Mouse (Mus musculus): ENCODE data around the gene Sipa1l3. TPM values are rescaled to one million over a fixed set of nuclear protein-coding genes. Genes with fewer than 3 reads are reported as not detected.
A peak's percentile ranks its signal among the peaks of the same experiment; 100 is the strongest.

Gene Sipa1l3
- polyA plus RNA-seq, 1 experiment: 71.5 TPM

DNA sequence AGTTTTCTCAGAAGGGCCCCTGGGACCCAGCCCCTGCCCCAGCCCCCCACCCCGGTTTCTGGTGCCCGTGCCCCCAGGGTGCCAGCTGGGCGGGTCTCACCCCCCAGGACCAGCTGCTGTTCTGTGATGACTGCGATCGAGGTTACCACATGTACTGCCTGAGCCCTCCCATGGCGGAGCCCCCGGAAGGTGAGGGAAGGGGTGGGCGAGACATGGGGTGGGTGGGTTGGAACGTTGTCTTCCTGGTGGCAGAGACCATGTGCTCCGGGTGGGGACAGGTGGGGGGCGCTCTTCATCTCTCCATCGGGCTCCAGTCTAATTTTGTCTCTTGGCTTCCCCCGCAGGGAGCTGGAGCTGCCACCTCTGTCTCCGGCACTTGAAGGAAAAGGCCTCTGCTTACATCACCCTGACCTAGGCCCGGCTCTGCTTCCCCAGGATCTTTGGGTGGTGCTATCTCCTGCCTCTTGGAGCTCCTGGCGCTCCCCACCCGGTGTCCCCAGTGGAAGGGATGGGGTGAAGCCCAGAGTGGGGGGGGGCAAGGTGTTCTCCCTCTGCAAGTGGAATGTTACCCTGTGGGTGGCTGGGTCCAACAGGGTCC lies 202.2 kb downstream of the Sipa1l3 start:
- H3K27me3 ChIP-seq (ENCODE audit: control insufficient read depth, insufficient read depth, low read length): no peaks in the 10 kb centered on the region
- H3K4me3 ChIP-seq (ENCODE audit: control insufficient read depth, low read depth, low read length): no peak overlapping the region
- H3K36me3 ChIP-seq (ENCODE audit: control insufficient read depth, insufficient read depth, low read length): no peaks in the 10 kb centered on the region
- TF ChIP-seq CTCF (IDR thresholded peaks at IDR 0.05; ENCODE audit: control insufficient read depth, insufficient read depth, insufficient replicate concordance, low read depth, low read length) (no peak), POLR2A (IDR thresholded peaks at IDR 0.05; ENCODE audit: control insufficient read depth, low read depth, low read length) (no peak)
- peaks cover 35% of the 10 kb centered on the region for H3K4me1 ChIP-seq (ENCODE audit: control insufficient read depth, insufficient read depth, low read length)
- no peak overlapping the region for H3K27ac ChIP-seq (ENCODE audit: control insufficient read depth, insufficient read depth, low read depth, low read length)

DNA sequence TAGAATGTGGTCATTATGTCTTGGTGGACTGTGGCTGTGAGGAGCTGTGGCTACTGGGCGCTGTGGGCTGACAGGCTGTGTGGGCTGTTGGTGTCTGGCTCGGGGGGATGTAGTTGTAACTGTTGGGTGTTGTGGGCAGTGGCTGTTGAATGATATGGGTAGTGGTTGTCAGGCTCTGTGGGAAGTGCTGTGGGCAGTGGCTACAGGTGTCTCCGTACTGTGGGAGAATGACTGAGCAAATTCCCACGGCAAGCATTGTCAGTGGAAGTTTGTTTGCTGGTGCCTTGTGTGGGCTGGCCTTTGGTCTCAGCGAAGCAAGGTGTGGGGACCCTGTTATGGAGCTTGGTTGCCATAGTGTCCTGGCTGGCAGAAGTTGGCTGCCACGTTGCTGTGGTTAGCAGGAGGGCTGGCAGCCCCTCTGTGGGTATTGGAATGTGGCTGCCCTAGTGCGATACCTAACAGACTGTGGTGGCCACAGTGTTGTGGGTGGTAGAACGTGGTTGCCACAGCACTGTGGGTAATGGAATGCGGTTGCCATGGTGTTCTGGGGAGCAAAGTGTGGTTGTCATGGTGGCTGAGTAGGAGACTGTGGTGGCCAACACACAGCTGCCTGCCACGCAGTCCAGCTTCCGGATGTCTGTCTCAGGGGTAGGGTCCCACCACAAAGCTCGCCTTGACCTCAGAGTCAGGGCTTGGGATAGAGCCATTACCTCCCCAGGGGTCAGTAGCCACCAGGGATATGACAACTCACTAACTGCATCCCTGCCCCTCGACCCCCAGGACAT lies 203.4 kb downstream of the Sipa1l3 start:
- Histone ChIP-seq H3K36me3 (ENCODE audit: control insufficient read depth, insufficient read depth, low read length) (no peaks in the 10 kb centered on the region), H3K27me3 (ENCODE audit: control insufficient read depth, insufficient read depth, low read length) (no peaks in the 10 kb centered on the region), H3K4me3 (ENCODE audit: control insufficient read depth, low read depth, low read length) (no peak overlapping the region), H3K4me1 (ENCODE audit: control insufficient read depth, insufficient read depth, low read length) (peaks cover 29% of the 10 kb centered on the region), H3K27ac (ENCODE audit: control insufficient read depth, insufficient read depth, low read depth, low read length) (no peak overlapping the region)
- TF ChIP-seq POLR2A (IDR thresholded peaks at IDR 0.05; ENCODE audit: control insufficient read depth, low read depth, low read length) (no peak), CTCF (IDR thresholded peaks at IDR 0.05; ENCODE audit: control insufficient read depth, insufficient read depth, insufficient replicate concordance, low read depth, low read length) (no peak)

DNA sequence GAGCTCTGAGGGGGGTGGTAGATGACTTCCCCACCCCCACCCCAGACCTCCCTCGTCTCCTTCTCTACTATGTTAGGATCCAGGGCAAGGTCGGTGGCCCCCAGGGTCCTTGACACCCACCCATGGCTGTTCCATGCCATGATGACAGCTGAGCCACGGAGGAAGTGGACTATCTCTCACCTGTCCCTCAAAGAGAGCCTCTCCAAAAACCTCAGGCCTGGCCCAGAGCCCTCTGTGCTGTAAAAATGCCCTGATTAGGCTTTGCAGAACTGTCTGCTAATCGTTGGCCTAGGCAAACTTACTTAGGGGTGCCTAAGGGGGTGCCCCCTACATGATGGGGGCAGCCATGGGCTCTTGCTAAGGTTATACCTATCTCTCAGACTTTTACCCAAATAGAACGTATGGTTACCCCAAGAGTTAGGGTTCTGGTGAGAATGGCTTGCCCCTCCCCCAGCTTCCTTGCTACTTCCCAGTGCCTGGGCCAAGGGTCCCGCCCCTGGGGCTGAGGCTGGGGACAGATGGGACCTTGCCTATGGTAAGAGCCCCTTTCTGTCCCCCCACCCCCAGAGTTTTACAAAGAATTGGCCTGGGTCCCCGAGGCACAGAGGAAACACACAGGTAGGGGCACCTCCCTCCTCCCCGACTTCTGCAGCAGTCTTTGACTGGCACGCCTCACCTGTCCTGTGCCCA lies 204.7 kb downstream of the Sipa1l3 start:
- Histone ChIP-seq H3K27ac (ENCODE audit: control insufficient read depth, insufficient read depth, low read depth, low read length) (no peak overlapping the region), H3K4me1 (ENCODE audit: control insufficient read depth, insufficient read depth, low read length) (peaks cover 30% of the 10 kb centered on the region), H3K36me3 (ENCODE audit: control insufficient read depth, insufficient read depth, low read length) (no peaks in the 10 kb centered on the region), H3K4me3 (ENCODE audit: control insufficient read depth, low read depth, low read length) (no peak overlapping the region), H3K27me3 (ENCODE audit: control insufficient read depth, insufficient read depth, low read length) (no peaks in the 10 kb centered on the region)
- TF ChIP-seq POLR2A (IDR thresholded peaks at IDR 0.05; ENCODE audit: control insufficient read depth, low read depth, low read length): no peak
- TF ChIP-seq CTCF (IDR thresholded peaks at IDR 0.05; ENCODE audit: control insufficient read depth, insufficient read depth, insufficient replicate concordance, low read depth, low read length): no peak

DNA sequence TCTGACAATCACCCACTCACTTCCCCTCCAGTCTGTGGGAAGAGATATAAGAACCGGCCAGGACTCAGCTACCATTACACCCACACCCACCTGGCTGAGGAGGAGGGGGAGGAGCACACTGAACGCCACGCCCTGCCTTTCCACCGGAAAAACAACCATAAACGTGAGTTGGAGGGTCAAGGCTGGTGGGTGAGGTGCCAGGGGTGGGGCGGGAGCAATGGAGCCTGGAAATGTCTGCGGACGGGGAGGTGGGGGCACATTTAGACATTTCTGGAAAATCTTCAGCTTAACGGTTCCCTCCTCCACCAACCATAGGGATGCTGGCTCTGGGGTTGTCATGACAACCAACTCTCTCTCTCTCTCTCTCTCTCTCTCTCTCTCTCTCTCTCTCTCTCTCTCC lies 205.4 kb downstream of the Sipa1l3 start:
- H3K27ac ChIP-seq (ENCODE audit: control insufficient read depth, insufficient read depth, low read depth, low read length): no peak overlapping the region

DNA sequence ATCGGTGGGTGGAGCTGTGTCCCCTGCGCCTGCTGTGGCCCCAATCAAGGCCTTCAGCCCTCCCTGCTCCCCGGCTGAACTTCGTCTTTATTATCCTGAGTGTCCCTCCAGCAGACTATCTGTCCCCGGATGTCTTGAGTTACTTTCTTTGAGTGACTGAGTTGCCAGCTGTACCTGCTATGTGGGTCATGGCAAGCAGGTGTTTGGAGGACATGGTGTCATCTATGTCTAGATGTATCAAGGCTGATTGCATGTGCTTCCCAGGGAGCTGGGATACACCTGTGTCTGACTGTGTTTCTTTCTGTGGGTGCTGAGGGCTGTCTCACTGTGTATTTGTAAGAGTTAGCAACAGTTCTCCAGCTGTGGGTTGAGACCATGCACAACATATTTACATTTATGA lies 208.7 kb downstream of the Sipa1l3 start:
- Histone ChIP-seq H3K36me3 (ENCODE audit: control insufficient read depth, insufficient read depth, low read length) (no peaks in the 10 kb centered on the region), H3K4me3 (ENCODE audit: control insufficient read depth, low read depth, low read length) (peak overlapping the region; percentile 69), H3K27ac (ENCODE audit: control insufficient read depth, insufficient read depth, low read depth, low read length) (no peak overlapping the region), H3K4me1 (ENCODE audit: control insufficient read depth, insufficient read depth, low read length) (peaks cover 30% of the 10 kb centered on the region), H3K27me3 (ENCODE audit: control insufficient read depth, insufficient read depth, low read length) (no peaks in the 10 kb centered on the region)
- no peak for TF ChIP-seq CTCF (IDR thresholded peaks at IDR 0.05; ENCODE audit: control insufficient read depth, insufficient read depth, insufficient replicate concordance, low read depth, low read length)
- no peak for TF ChIP-seq POLR2A (IDR thresholded peaks at IDR 0.05; ENCODE audit: control insufficient read depth, low read depth, low read length)

More for the DNA sequence above, 205.4 kb downstream of the Sipa1l3 start:
- Histone ChIP-seq H3K4me1 (ENCODE audit: control insufficient read depth, insufficient read depth, low read length) (peaks cover 29% of the 10 kb centered on the region), H3K27me3 (ENCODE audit: control insufficient read depth, insufficient read depth, low read length) (no peaks in the 10 kb centered on the region), H3K36me3 (ENCODE audit: control insufficient read depth, insufficient read depth, low read length) (no peaks in the 10 kb centered on the region), H3K4me3 (ENCODE audit: control insufficient read depth, low read depth, low read length) (peak overlapping the region; percentile 31; the same call in 1 of the 2 replicates)
- TF ChIP-seq POLR2A (IDR thresholded peaks at IDR 0.05; ENCODE audit: control insufficient read depth, low read depth, low read length): no peak
- no peak for TF ChIP-seq CTCF (IDR thresholded peaks at IDR 0.05; ENCODE audit: control insufficient read depth, insufficient read depth, insufficient replicate concordance, low read depth, low read length)

DNA sequence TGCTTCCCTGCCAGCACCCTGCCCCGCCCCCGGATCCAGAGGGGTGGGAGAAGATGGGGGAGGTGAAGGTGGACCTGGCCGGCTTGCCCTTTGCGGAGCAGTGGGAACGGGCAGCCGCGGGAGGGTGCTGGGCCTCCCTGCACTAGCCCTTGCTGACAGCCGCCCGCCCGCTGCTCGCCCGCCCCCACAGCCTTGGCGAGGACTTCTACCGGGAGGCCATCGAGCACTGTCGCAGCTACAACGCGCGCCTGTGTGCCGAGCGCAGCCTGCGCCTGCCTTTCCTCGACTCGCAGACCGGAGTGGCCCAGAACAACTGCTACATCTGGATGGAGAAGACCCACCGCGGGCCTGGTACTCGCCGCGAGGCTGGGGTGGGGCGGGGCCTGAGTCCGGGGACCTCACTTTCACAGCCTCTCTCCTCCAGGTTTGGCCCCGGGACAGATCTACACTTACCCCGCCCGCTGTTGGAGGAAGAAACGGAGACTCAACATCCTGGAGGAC lies 209.2 kb downstream of the Sipa1l3 start:
- H3K4me1 ChIP-seq (ENCODE audit: control insufficient read depth, insufficient read depth, low read length): peaks cover 35% of the 10 kb centered on the region
- peak overlapping the region; percentile 69 for H3K4me3 ChIP-seq (ENCODE audit: control insufficient read depth, low read depth, low read length)

More for the DNA sequence above, 209.2 kb downstream of the Sipa1l3 start:
- H3K27ac ChIP-seq (ENCODE audit: control insufficient read depth, insufficient read depth, low read depth, low read length): peak overlapping the region; percentile 37; the same call in 1 of the 2 replicates
- H3K36me3 ChIP-seq (ENCODE audit: control insufficient read depth, insufficient read depth, low read length): no peaks in the 10 kb centered on the region
- no peaks in the 10 kb centered on the region; the same call in 1 of the 2 replicates for H3K27me3 ChIP-seq (ENCODE audit: control insufficient read depth, insufficient read depth, low read length)
- TF ChIP-seq CTCF (IDR thresholded peaks at IDR 0.05; ENCODE audit: control insufficient read depth, insufficient read depth, insufficient replicate concordance, low read depth, low read length): no peak
- TF ChIP-seq POLR2A (IDR thresholded peaks at IDR 0.05; ENCODE audit: control insufficient read depth, low read depth, low read length): peak; percentile 28; the same call in 1 of the 2 replicates

All from testis, adult 2 months (tissue).